Mouse (Mus musculus): ENCODE results near the gene Mapk14. TPM values are rescaled to one million over a fixed set of nuclear protein-coding genes. Genes with fewer than 3 reads are reported as not detected.

The Mapk14 gene
- 12.6 and 14.2 TPM in 2 replicates for polyA plus RNA-seq (2021; fragmentation: Nextera tagmentation)
- long read RNA-seq, experiment 1, transcript Mapk14-202 (12 exons, 3,548 nt) = major isoform, 9 of 42 reads
- long read RNA-seq, experiment 1, partial matches to known transcripts = 26 of 42 reads
- long read RNA-seq, experiment 1, other reads (novel, unspliced or antisense) = 2 of 42 reads
- long read RNA-seq, experiment 2, transcript Mapk14-201 (12 exons, 3,562 nt) = minor isoform, 53 of 163 reads
- long read RNA-seq, experiment 2, transcript Mapk14-202 (12 exons, 3,548 nt) = major isoform, 54 of 163 reads
- long read RNA-seq, experiment 2, partial matches to known transcripts = 47 of 163 reads
- long read RNA-seq, experiment 2, other reads (novel, unspliced or antisense) = 8 of 163 reads

DNA sequence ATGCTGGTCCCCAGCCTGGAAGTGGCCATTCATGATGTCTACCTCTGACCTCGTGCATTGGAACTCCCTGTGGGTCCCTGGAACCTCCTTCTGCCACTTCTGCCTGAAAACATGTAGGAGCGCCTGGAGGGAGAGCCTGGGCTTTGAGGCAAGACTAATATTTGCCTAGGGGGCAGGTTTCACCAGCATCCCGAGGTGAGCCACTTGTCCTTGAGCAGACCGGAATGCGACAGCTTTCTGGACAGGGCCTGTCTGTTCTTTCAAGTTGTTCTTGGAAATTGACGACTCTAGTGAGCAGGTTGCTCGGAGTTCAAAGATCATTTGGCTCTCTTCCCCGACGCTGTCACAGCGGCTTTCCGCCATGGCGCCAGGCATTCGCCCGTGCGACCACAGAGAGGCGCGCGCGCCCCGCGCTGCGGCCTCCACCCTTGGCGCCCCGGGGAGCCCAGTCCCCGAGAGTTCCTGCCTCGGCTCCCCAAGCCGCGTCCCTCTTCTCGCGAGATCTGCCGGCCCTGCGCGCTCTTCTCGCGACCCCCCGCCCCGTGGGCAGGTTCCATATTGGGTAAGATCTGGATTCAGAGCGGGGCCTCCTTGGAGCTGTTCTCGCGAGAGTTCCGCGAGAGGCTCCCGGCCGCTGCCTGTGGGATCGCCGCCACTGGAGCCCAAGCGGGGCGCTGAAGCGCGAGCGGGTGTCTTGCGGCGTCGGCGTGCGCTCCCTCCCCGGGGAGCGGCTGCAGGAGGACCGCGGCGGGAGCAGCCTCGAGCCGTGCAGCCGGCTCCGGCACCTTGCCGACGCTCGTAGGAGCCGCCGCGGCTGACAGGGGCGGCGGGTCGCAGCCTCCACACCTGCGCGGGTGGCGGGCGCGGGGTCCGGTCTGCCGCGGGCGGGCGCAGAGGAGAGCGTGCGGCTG, at the start of gene Mapk14:
TSS of gene Mapk14 (plus strand) at position 554 of the 911 bp plus-strand sequence.

DNA sequence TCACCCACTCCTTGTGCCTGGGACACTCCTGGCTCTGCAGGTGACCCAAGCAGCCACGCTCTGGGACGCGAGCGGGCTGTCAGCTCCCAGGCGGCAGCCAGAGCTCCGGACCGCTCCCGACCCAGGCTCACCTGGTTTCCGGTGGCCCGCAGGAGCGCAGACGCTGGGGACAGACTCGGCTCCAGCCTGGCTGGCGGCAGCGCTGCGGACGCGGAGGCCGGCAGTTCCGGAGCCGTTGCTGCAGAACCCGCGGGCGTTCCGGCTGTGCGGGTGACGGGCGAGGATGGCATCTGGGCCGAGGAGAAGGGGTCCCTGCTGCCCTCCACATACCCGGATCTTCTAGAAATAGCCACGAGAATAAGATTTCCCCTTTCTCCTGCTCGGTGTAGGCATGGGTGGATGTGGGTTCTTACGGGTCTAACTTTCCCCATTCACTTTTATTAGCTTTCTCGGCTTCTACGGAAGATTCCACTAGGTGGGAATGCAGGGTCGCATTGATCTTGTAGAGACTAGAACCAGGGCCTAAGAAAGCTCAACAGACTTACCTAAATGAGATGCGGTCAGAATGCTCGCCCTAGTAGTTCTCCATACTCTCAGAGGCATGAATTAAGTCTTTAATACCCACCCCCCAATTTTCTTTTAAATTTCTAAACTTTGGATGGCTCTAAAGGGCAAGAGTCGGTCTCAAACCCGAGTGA, 1.4 kb upstream of the Mapk14 start, which contains the start of gene Slc26a8:
TSS of gene Slc26a8 (minus strand) at position 648 of the 698 bp plus-strand sequence.

DNA sequence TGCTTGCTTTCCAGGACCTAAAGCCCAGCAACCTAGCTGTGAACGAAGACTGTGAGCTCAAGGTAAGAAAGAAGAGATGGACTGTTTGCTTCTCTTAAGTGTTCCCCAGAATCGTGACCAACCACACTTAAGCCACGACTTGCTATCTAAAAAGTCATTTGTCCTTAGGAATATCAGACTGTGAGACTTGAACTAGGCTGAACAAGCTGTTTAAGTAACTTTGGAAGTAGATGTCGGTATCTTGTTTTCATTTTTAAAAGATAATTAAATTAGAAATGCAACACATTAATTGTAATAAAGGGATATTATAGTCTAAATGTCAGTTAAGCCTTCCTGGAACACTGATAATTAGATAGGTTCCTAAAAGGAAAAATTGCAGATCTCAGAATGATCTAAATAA, 34.7 kb downstream of the Mapk14 start, which contains the start of gene AC170998.1:
TSS of gene AC170998.1 (plus strand) at position 301 of the 400 bp plus-strand sequence.

DNA sequence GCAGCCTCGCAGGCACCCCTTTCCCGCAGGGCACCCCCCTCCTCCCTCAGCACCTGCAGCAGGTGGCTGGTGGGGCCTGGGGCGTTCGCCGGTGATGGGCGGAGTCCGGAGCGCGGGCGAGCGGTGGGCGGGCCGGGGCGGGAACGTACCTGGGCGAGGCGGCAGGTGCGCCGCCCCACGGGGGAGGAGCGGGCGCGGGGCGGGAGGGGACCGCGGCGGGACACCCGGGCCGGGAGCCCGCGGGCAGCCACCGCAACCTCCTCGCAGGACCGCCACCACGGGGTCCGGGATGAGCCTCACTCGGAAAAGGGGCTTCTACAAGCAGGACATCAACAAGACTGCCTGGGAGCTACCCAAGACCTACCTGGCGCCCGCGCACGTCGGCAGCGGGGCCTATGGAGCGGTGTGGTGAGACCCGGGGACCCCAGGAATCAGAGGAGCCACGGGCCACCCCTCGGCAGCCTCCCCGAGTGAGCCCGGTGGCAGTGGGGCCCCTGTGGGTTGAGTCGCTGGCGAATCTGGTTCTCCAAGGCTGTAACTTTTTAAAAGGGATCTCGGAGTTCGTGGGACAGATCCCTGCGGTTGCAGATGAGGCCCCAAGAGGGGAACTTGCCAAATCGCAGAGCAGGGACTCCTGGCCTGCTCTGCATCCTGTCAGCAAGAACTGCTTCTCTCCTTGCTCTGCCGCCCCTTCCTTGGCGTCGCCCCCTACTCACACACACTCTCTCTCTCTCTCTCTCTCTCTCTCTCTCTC, 78.2 kb downstream of the Mapk14 start, which contains the start of gene Mapk13:
TSS of gene Mapk13 (plus strand) at position 177 of the 754 bp plus-strand sequence.

Other genes starting within 250 kb of the Mapk14 start
- gene Fkbp5, start 173.8 kb upstream of the Mapk14 start, polyA plus RNA-seq (2021; fragmentation: Nextera tagmentation) = 4.4 and 4.7 TPM in 2 replicates
- gene Armc12, start 160.5 kb upstream of the Mapk14 start, polyA plus RNA-seq (2021; fragmentation: Nextera tagmentation) = not detected in 2 replicates
- not detected in 2 replicates for gene Clpsl2, start 141.9 kb upstream of the Mapk14 start, polyA plus RNA-seq (2021; fragmentation: Nextera tagmentation)
- not detected in 2 replicates for gene Clps, start 130.6 kb upstream of the Mapk14 start, polyA plus RNA-seq (2021; fragmentation: Nextera tagmentation)
- 6.7 and 7.3 TPM in 2 replicates for gene Lhfpl5, start 115.7 kb upstream of the Mapk14 start, polyA plus RNA-seq (2021; fragmentation: Nextera tagmentation)
- 45.1 and 51.5 TPM in 2 replicates for gene Srpk1, start 68.6 kb upstream of the Mapk14 start, polyA plus RNA-seq (2021; fragmentation: Nextera tagmentation)
- gene Slc26a8, start 1.1 kb upstream of the Mapk14 start, polyA plus RNA-seq (2021; fragmentation: Nextera tagmentation) = 1.2 and 1.4 TPM in 2 replicates
- gene AC170998.1, start 34.8 kb downstream of the Mapk14 start, polyA plus RNA-seq (2021; fragmentation: Nextera tagmentation) = 0.26 TPM in 1 of 2 replicates, not detected in the other
- gene Mapk13, start 78.0 kb downstream of the Mapk14 start, polyA plus RNA-seq (2021; fragmentation: Nextera tagmentation) = 0.78 and 0.93 TPM in 2 replicates
- 2.6 and 3.2 TPM in 2 replicates for gene Brpf3, start 109.8 kb downstream of the Mapk14 start, polyA plus RNA-seq (2021; fragmentation: Nextera tagmentation)
- 0.09 and 0.11 TPM in 2 replicates for gene Pnpla1, start 167.1 kb downstream of the Mapk14 start, polyA plus RNA-seq (2021; fragmentation: Nextera tagmentation)
- 1.9 and 2.4 TPM in 2 replicates for gene 4930539E08Rik, start 224.0 kb downstream of the Mapk14 start, polyA plus RNA-seq (2021; fragmentation: Nextera tagmentation)